ENCODE assay signal across 8 mouse cellular contexts in the genomic region with DNA sequence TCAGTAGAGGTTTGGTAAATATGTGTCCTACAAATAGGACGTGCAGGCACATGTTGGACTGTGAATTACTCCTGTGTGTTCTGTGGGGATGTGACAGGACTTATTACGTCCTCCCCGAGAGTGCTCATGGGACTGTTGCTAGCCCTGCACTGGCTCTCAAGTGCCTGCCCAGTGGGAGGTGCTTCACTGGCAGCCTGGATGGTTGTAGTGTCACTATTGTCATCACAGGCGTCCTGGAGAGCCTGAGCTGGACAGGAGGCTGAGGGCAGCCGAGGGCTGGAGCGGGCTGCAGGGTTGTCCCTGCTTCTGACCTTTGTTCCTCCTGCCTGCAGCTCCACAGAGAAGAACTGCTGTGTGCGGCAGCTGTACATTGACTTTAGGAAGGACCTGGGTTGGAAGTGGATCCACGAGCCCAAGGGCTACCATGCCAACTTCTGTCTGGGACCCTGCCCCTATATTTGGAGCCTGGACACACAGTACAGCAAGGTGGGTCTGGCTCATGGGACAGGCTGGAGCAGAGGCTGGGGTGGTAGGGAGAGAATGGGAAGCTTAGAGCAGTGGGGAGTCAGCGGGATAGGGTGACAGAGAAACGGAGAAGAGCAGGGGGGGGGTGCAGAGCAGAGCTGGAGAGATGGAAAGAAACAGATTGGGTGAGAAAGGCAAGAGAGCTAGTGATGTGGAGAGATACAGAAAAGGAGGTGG. TPM values are rescaled to one million over a fixed set of nuclear protein-coding genes. Genes with fewer than 3 reads are reported as not detected.
DNase-seq lines count a peak whose midpoint lies in the region; ATAC-seq and TF ChIP-seq lines count a peak whose summit lies in the region.

No protein-coding gene starts in this region.

- peaks cover 6% of the 10 kb centered on the region; the same call in 1 of the 2 replicates for H3K9me3 ChIP-seq in limb, embryonic 13.5 days

- H3K36me3 ChIP-seq in spleen, adult 2 months (ENCODE audit: control insufficient read depth, insufficient read depth, low read length): peaks cover 36% of the 10 kb centered on the region
- no peaks in the 10 kb centered on the region for H3K36me3 ChIP-seq in limb, embryonic 13.5 days

- ATAC-seq in limb, embryonic 13.5 days (ENCODE audit: low FRiP score, low read depth): no peak
- no peak for ATAC-seq in activated CD4-positive, CD25-positive, alpha-beta regulatory T cell, adult 4 months

- H3K4me2 ChIP-seq in limb, embryonic 13.5 days (replicated peaks): no peak overlapping the region; the same call in 1 of the 2 replicates

- H3K9ac ChIP-seq in limb, embryonic 13.5 days: no peak overlapping the region

- TF ChIP-seq POLR2A in spleen, adult 2 months (IDR thresholded peaks at IDR 0.05; ENCODE audit: low read depth, low read length): no peak

- no peaks in the 10 kb centered on the region for H3K27me3 ChIP-seq in spleen, adult 2 months (ENCODE audit: control insufficient read depth, insufficient read depth, low read length)
- H3K27me3 ChIP-seq in limb, embryonic 13.5 days: peaks cover 16% of the 10 kb centered on the region

- peaks cover 28% of the 10 kb centered on the region; the same call in 1 of the 2 replicates for H3K4me1 ChIP-seq in spleen, adult 2 months (ENCODE audit: control insufficient read depth, insufficient read depth, insufficient read length)
- peaks cover 23% of the 10 kb centered on the region for H3K4me1 ChIP-seq in limb, embryonic 13.5 days

- no peak for TF ChIP-seq CTCF in spleen, adult 2 months (IDR thresholded peaks at IDR 0.05; ENCODE audit: extremely low read depth, insufficient read depth, insufficient read length, insufficient replicate concordance)

- peak overlapping the region; percentile 3; the same call in 1 of the 2 replicates for H3K27ac ChIP-seq in spleen, adult 2 months (ENCODE audit: insufficient read depth, low read length)
- H3K27ac ChIP-seq in limb, embryonic 13.5 days: no peak overlapping the region

- DNase-seq in adrenal gland, postnatal 10 days: peak; percentile 48
- no peak for DNase-seq in adrenal gland, postnatal 25 days
- no peak for DNase-seq in spleen, adult 2 months (ENCODE audit: low read depth in 1 of 2, low spot score in 2 of 2)
- DNase-seq in spleen, postnatal 36 days (ENCODE audit: low spot score in 2 of 2): no peak
- DNase-seq in yolk sac, embryonic 10.5 days (ENCODE audit: low spot score): peak; percentile 52
- DNase-seq in layer of hippocampus, postnatal 10 days (ENCODE audit: low spot score in 2 of 2): no peak

- WGBS in spleen, adult 2 months: 88% methylated on average over 10 of the region's 10 CpGs
- 30% methylated on average over 10 of the region's 10 CpGs for WGBS in limb, embryonic 13.5 days

- H3K4me3 ChIP-seq in spleen, adult 2 months (ENCODE audit: extremely low read depth, insufficient read depth, insufficient read length): no peak overlapping the region
- 0 out of 2 replicates have a peak overlapping the region, but pooled peaks have one; percentile 22 for H3K4me3 ChIP-seq in limb, embryonic 13.5 days

RNA-seq across cellular contexts. Expression of a gene that starts 14.9 kb away (rescaled TPM):
- total RNA-seq in adrenal gland, postnatal 10 days (2021): 10 to 100 TPM; 40.4 to 46.1 TPM
- 54.4 and 61.9 TPM in 2 replicates for total RNA-seq in adrenal gland, postnatal 25 days (2021)
- polyA plus RNA-seq in spleen, adult 2 months (2012; rRNA removed): 81.5 and 93.6 TPM in 2 replicates
- polyA plus RNA-seq in limb, embryonic 13.5 days (2015; fragmentation: Nextera tagmentation; extraction: Ambion mirVana): 22.0 and 24.6 TPM in 2 replicates
- polyA plus RNA-seq in activated CD4-positive, CD25-positive, alpha-beta regulatory T cell, adult 4 months (2017; shearing (Covaris generic)): 10 to 100 TPM; 31.1 to 46.9 TPM
- total RNA-seq in layer of hippocampus, postnatal 10 days (2021): 10 to 100 TPM; 44.4 to 45.8 TPM

RNA-seq across cellular contexts. Expression of a gene that starts 17.1 kb away (rescaled TPM):
- 10 to 100 TPM; 48.7 to 49.6 TPM for total RNA-seq in adrenal gland, postnatal 10 days (2021)
- 37.0 and 43.7 TPM in 2 replicates for total RNA-seq in adrenal gland, postnatal 25 days (2021)
- polyA plus RNA-seq in spleen, adult 2 months (2012; rRNA removed): 152 and 179 TPM in 2 replicates
- polyA plus RNA-seq in limb, embryonic 13.5 days (2015; fragmentation: Nextera tagmentation; extraction: Ambion mirVana): 1.7 and 2.4 TPM in 2 replicates
- 1 to 10 TPM; 4.7 to 8.6 TPM for polyA plus RNA-seq in activated CD4-positive, CD25-positive, alpha-beta regulatory T cell, adult 4 months (2017; shearing (Covaris generic))
- total RNA-seq in layer of hippocampus, postnatal 10 days (2021): 10 to 100 TPM; 11.0 to 12.9 TPM

RNA-seq across cellular contexts. Expression of a gene that starts 23.4 kb away (rescaled TPM):
- total RNA-seq in adrenal gland, postnatal 10 days (2021): 10 to 100 TPM; 15.7 to 19.0 TPM
- total RNA-seq in adrenal gland, postnatal 25 days (2021): 12.7 and 20.3 TPM in 2 replicates
- polyA plus RNA-seq in spleen, adult 2 months (2012; rRNA removed): 72.0 and 108 TPM in 2 replicates
- 25.8 and 29.0 TPM in 2 replicates for polyA plus RNA-seq in limb, embryonic 13.5 days (2015; fragmentation: Nextera tagmentation; extraction: Ambion mirVana)
- 10 to 100 TPM; 54.0 to 70.8 TPM for polyA plus RNA-seq in activated CD4-positive, CD25-positive, alpha-beta regulatory T cell, adult 4 months (2017; shearing (Covaris generic))
- 10 to 100 TPM; 26.6 to 29.8 TPM for total RNA-seq in layer of hippocampus, postnatal 10 days (2021)

RNA-seq across cellular contexts. Expression of a gene that starts 29.0 kb away (rescaled TPM):
- total RNA-seq in adrenal gland, postnatal 10 days (2021): 1 to 10 TPM in 1 of 2 experiments, under 1 TPM in 1; 0.90 to 1.9 TPM
- total RNA-seq in adrenal gland, postnatal 25 days (2021): 2.0 TPM in 1 of 2 replicates, not detected in the other
- polyA plus RNA-seq in spleen, adult 2 months (2012; rRNA removed): 0.35 and 0.61 TPM in 2 replicates
- 3.7 and 4.9 TPM in 2 replicates for polyA plus RNA-seq in limb, embryonic 13.5 days (2015; fragmentation: Nextera tagmentation; extraction: Ambion mirVana)
- 10 to 100 TPM; 10.4 to 11.6 TPM for polyA plus RNA-seq in activated CD4-positive, CD25-positive, alpha-beta regulatory T cell, adult 4 months (2017; shearing (Covaris generic))
- total RNA-seq in layer of hippocampus, postnatal 10 days (2021): 10 to 100 TPM; 37.2 to 46.4 TPM

RNA-seq across cellular contexts. Expression of a gene that starts 45.0 kb away (rescaled TPM):
- total RNA-seq in adrenal gland, postnatal 10 days (2021): 10 to 100 TPM; 45.3 to 50.6 TPM
- 47.6 and 59.4 TPM in 2 replicates for total RNA-seq in adrenal gland, postnatal 25 days (2021)
- 79.5 and 111 TPM in 2 replicates for polyA plus RNA-seq in spleen, adult 2 months (2012; rRNA removed)
- 73.1 and 73.4 TPM in 2 replicates for polyA plus RNA-seq in limb, embryonic 13.5 days (2015; fragmentation: Nextera tagmentation; extraction: Ambion mirVana)
- polyA plus RNA-seq in activated CD4-positive, CD25-positive, alpha-beta regulatory T cell, adult 4 months (2017; shearing (Covaris generic)): 100 to 1,000 TPM in 1 of 2 experiments, 10 to 100 TPM in 1; 94.5 to 110 TPM
- total RNA-seq in layer of hippocampus, postnatal 10 days (2021): 10 to 100 TPM; 22.6 to 29.4 TPM

Comparison
In these comparisons a context has a peak if more than half of its experiments do, and no peak if none do; other contexts are left out.
1. DNase-seq: peak in adrenal gland, postnatal 10 days (single experiment) and yolk sac, embryonic 10.5 days (single experiment); none in adrenal gland, postnatal 25 days (single experiment), spleen, adult 2 months (0 of 2), spleen, postnatal 36 days (0 of 2) and layer of hippocampus, postnatal 10 days (0 of 2).